Mouse (Mus musculus) ovary, adult 18-20 months (tissue): ENCODE data around the gene Bmp4.

Source experiments
- DNase-seq: peaks from one replicate; pipeline ENCODE4 v3.0.0; 2022; ENCODE audit warnings: low spot score, mixed read lengths

Bmp4 gene

GRCm38 (mm10) chr14:46390249-46390775 lies at the start of gene Bmp4:
Gene Bmp4, minus strand, starts transcription at chr14:46390669.
- no peak for DNase-seq

GRCm38 (mm10) chr14:46439461-46440048 lies 49.1 kb upstream of the Bmp4 start:
- DNase-seq = no peak

GRCm38 (mm10) chr14:46436471-46437090 lies 46.1 kb upstream of the Bmp4 start:
- DNase-seq = no peak

GRCm38 (mm10) chr14:46430231-46430630 lies 39.8 kb upstream of the Bmp4 start:
- DNase-seq = no peak

GRCm38 (mm10) chr14:46427251-46427650 lies 36.8 kb upstream of the Bmp4 start:
- no peak for DNase-seq

GRCm38 (mm10) chr14:46421823-46422222 lies 31.4 kb upstream of the Bmp4 start:
- DNase-seq = no peak

- no peak for DNase-seq
These were observed 28.8 kb upstream of the Bmp4 start for GRCm38 (mm10) chr14:46419269-46419668.

GRCm38 (mm10) chr14:46418371-46419097 lies 28.1 kb upstream of the Bmp4 start:
- no peak for DNase-seq

- DNase-seq = no peak
These were observed 22.1 kb upstream of the Bmp4 start for GRCm38 (mm10) chr14:46412497-46413000.

- no peak for DNase-seq
These were observed 20.2 kb upstream of the Bmp4 start for GRCm38 (mm10) chr14:46410557-46411120.

GRCm38 (mm10) chr14:46409016-46409415 lies 18.5 kb upstream of the Bmp4 start:
- DNase-seq = no peak

GRCm38 (mm10) chr14:46408319-46408718 lies 17.9 kb upstream of the Bmp4 start:
- DNase-seq = no peak

GRCm38 (mm10) chr14:46399925-46400324 lies 9.5 kb upstream of the Bmp4 start:
- no peak for DNase-seq

GRCm38 (mm10) chr14:46398091-46398695 lies 7.7 kb upstream of the Bmp4 start:
- DNase-seq = no peak

GRCm38 (mm10) chr14:46391621-46392170 lies 1.2 kb upstream of the Bmp4 start:
- no peak for DNase-seq

- no peak for DNase-seq
These were observed 826 bp downstream of the Bmp4 start for GRCm38 (mm10) chr14:46389438-46390248.

- DNase-seq = no peak
These were observed 1.8 kb downstream of the Bmp4 start for GRCm38 (mm10) chr14:46388636-46389035.

GRCm38 (mm10) chr14:46387821-46388481 lies 2.5 kb downstream of the Bmp4 start:
- no peak for DNase-seq

GRCm38 (mm10) chr14:46387357-46387671 lies 3.2 kb downstream of the Bmp4 start:
- DNase-seq = peak; percentile 65
